ENCODE assay signal across 11 mouse cellular contexts in the genomic region with DNA sequence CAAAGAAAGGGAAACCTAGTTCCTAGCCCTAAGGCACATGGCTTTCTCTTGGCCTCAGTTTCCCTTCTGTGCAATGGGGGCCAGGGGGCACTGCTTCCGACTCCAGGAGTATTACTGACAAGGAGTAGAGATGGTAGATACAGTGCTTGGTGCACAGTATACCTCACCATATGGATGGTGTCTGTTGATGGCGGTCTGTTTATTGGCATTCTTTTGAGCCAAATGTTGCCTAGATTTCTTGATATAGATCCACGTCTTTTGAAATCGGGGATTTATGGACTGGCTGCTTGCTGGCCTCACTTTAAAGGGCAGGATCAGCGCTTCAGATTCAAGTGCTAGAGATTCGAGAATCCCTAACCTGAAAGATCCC. TPM values are rescaled to one million over a fixed set of nuclear protein-coding genes. Genes with fewer than 3 reads are reported as not detected.
DNase-seq lines count a peak whose midpoint lies in the region; ATAC-seq and TF ChIP-seq lines count a peak whose summit lies in the region.
"Had no signal": no experiment of that assay in that cellular context is flagged by ENCODE, and none has a peak within 500 bp of the region (broad histone marks: within the 10 kb centered on the region; RNA-seq: fewer than 3 reads in every experiment).

No protein-coding gene starts in this region.

- no peaks in the 10 kb centered on the region for H3K9me3 ChIP-seq in heart, postnatal 0 days (replicated peaks; ENCODE audit: control insufficient read depth, low read length)
- no peaks in the 10 kb centered on the region for H3K9me3 ChIP-seq in embryonic facial prominence, embryonic 13.5 days
- no peaks in the 10 kb centered on the region for H3K9me3 ChIP-seq in intestine, embryonic 15.5 days
- H3K9me3 ChIP-seq: G1E had no signal

- H3K4me1 ChIP-seq in heart, postnatal 0 days (ENCODE audit: control insufficient read depth, insufficient read depth), result peaks cover 68% of the 10 kb centered on the region
- H3K4me1 ChIP-seq in embryonic facial prominence, embryonic 13.5 days, result peaks cover 96% of the 10 kb centered on the region
- peaks cover 75% of the 10 kb centered on the region for H3K4me1 ChIP-seq in intestine, embryonic 15.5 days (replicated peaks)

- no peak overlapping the region for H3ac ChIP-seq in myocyte (ENCODE audit: control insufficient read depth, insufficient read length)

- H3K27ac ChIP-seq in heart, postnatal 0 days (ENCODE audit: low read depth), result peak overlapping the region; percentile 88
- H3K27ac ChIP-seq in embryonic facial prominence, embryonic 13.5 days, result peak overlapping the region; percentile 87
- H3K27ac ChIP-seq in intestine, embryonic 15.5 days, result peak overlapping the region; percentile 88

- H3K27me3 ChIP-seq in heart, postnatal 0 days (ENCODE audit: control insufficient read depth, insufficient read depth, low read length), result no peaks in the 10 kb centered on the region
- H3K27me3 ChIP-seq in embryonic facial prominence, embryonic 13.5 days, result peaks cover 14% of the 10 kb centered on the region
- peaks cover 4% of the 10 kb centered on the region for H3K27me3 ChIP-seq in intestine, embryonic 15.5 days (replicated peaks)
- no peaks in the 10 kb centered on the region for H3K27me3 ChIP-seq in myocyte (ENCODE audit: control insufficient read depth, insufficient read depth, insufficient read length)

- no peak for ATAC-seq in heart, postnatal 0 days (ENCODE audit: insufficient read depth, low read depth)
- 0 out of 2 replicates have a peak, but pooled peaks have one; percentile 2 for ATAC-seq in embryonic facial prominence, embryonic 13.5 days (ENCODE audit: insufficient number of reproducible peaks, insufficient read depth, low FRiP score, low TSS enrichment, low read depth)
- ATAC-seq in intestine, embryonic 15.5 days, result no peak
- no peak for ATAC-seq in granulocyte monocyte progenitor cell, adult 5-6 weeks (replicated peaks; ENCODE audit: poor library complexity, severe bottlenecking)
- ATAC-seq: inflammation-experienced regulatory T-cells, adult 6 months had no signal

- no peaks in the 10 kb centered on the region for H3K36me3 ChIP-seq in heart, postnatal 0 days (replicated peaks; ENCODE audit: control insufficient read depth, insufficient read depth, low read length)
- no peaks in the 10 kb centered on the region for H3K36me3 ChIP-seq in embryonic facial prominence, embryonic 13.5 days
- H3K36me3 ChIP-seq in intestine, embryonic 15.5 days, result no peaks in the 10 kb centered on the region
- H3K36me3 ChIP-seq in myocyte (ENCODE audit: control insufficient read depth, insufficient read depth), result no peaks in the 10 kb centered on the region
- H3K36me3 ChIP-seq: G1E had no signal

- no peak for TF ChIP-seq EP300 in heart, postnatal 0 days (IDR thresholded peaks at IDR 0.05; ENCODE audit: low read depth)

- intact Hi-C loops in heart, postnatal 36 days (cut with DNase I), result no loop called here

- no peak overlapping the region for H3K4me3 ChIP-seq in heart, postnatal 0 days (ENCODE audit: low read depth, low read length)
- peak overlapping the region; percentile 14; the same call in 1 of the 2 replicates for H3K4me3 ChIP-seq in embryonic facial prominence, embryonic 13.5 days
- no peak overlapping the region; the same call in 1 of the 2 replicates for H3K4me3 ChIP-seq in intestine, embryonic 15.5 days (replicated peaks)
- no peak overlapping the region for H3K4me3 ChIP-seq in myocyte

- no peak for DNase-seq in heart, postnatal 0 days (ENCODE audit: low spot score)
- DNase-seq in heart, postnatal 36 days, result no peak
- DNase-seq in thymus, postnatal 14 days, result no peak
- DNase-seq in gastrocnemius, adult 18-20 months (ENCODE audit: low spot score), result no peak

- no peak for TF ChIP-seq CTCF in heart, postnatal 0 days (IDR thresholded peaks at IDR 0.05; ENCODE audit: low read depth)

- H3K4me2 ChIP-seq in heart, postnatal 0 days (ENCODE audit: low read depth, low read length), result peak overlapping the region; percentile 47
- H3K4me2 ChIP-seq in embryonic facial prominence, embryonic 13.5 days, result peak overlapping the region; percentile 47
- peak overlapping the region; percentile 64 for H3K4me2 ChIP-seq in intestine, embryonic 15.5 days (replicated peaks)
- peak overlapping the region; percentile 48 for H3K4me2 ChIP-seq in myocyte (ENCODE audit: low read depth)

- no peaks in the 10 kb centered on the region for H3K79me2 ChIP-seq in myocyte (ENCODE audit: control insufficient read depth, insufficient read depth)

- 69% methylated on average over 6 of the region's 6 CpGs for WGBS in heart, postnatal 0 days
- 30% methylated on average over 6 of the region's 6 CpGs for WGBS in embryonic facial prominence, embryonic 13.5 days
- 48% methylated on average over 6 of the region's 6 CpGs for WGBS in intestine, embryonic 15.5 days

- TF ChIP-seq POLR2A in myocyte (IDR thresholded peaks at IDR 0.05; ENCODE audit: insufficient read length, low read depth), result no peak

- H3K9ac ChIP-seq in heart, postnatal 0 days (replicated peaks; ENCODE audit: low read depth, low read length), result no peak overlapping the region
- 0 out of 2 replicates have a peak overlapping the region, but pooled peaks have one; percentile 21 for H3K9ac ChIP-seq in embryonic facial prominence, embryonic 13.5 days
- peak overlapping the region; percentile 20; the same call in 1 of the 2 replicates for H3K9ac ChIP-seq in intestine, embryonic 15.5 days

TF ChIP-seq in myocyte, 11 proteins besides CTCF, POLR2A, EP300 and RAD21:
- TF ChIP-seq REST (IDR thresholded peaks at IDR 0.05; ENCODE audit: insufficient read depth, insufficient read length) (no peak), E2F4 (IDR thresholded peaks at IDR 0.05; ENCODE audit: insufficient read depth) (no peak), MYOG (IDR thresholded peaks at IDR 0.05; ENCODE audit: control insufficient read depth in 1 of 3, insufficient read depth in 1 of 3, insufficient read length in 2 of 3, low read depth in 2 of 3) (no peak), USF1 (IDR thresholded peaks at IDR 0.05; ENCODE audit: low read depth) (no peak), MAX (IDR thresholded peaks at IDR 0.05; ENCODE audit: low read depth) (no peak), SRF (IDR thresholded peaks at IDR 0.05; ENCODE audit: control insufficient read depth, insufficient read length, low read depth) (no peak), MYOD1 (IDR thresholded peaks at IDR 0.05; ENCODE audit: control insufficient read depth in 1 of 3, insufficient read length in 2 of 3, low read depth in 2 of 3) (no peak), TCF12 (IDR thresholded peaks at IDR 0.05; ENCODE audit: insufficient read depth, poor library complexity, severe bottlenecking) (no peak), TCF3 (IDR thresholded peaks at IDR 0.05; ENCODE audit: insufficient read length, low read depth) (no peak), POLR2AphosphoS2 (IDR thresholded peaks at IDR 0.05; ENCODE audit: insufficient read length, low read depth) (no peak), CEBPB (IDR thresholded peaks at IDR 0.05; ENCODE audit: insufficient read depth, poor library complexity, severe bottlenecking) (no peak)

RNA-seq across cellular contexts. Expression of a gene that starts 18.0 kb away (rescaled TPM):
- 4.5 and 14.7 TPM in 2 replicates for total RNA-seq in heart, postnatal 0 days (2014; rRNA removed; ENCODE audit: low replicate concordance)
- 7.1 and 8.6 TPM in 2 replicates for polyA plus RNA-seq in heart, postnatal 0 days (2015; fragmentation: Nextera tagmentation; extraction: Ambion mirVana)
- 10 to 100 TPM in 1 of 2 experiments, 1 to 10 TPM in 1; 10.0 to 11.4 TPM for total RNA-seq in heart, postnatal 36 days (2021)
- polyA plus RNA-seq in embryonic facial prominence, embryonic 13.5 days (2015; fragmentation: Nextera tagmentation; extraction: Ambion mirVana), result 17.6 and 19.8 TPM in 2 replicates
- 9.4 and 9.6 TPM in 2 replicates for polyA plus RNA-seq in intestine, embryonic 15.5 days (2015; fragmentation: Nextera tagmentation; extraction: Ambion mirVana)
- polyA plus RNA-seq in myocyte (2012; fragmentation: generic; extraction: Trizol), result 2.1 TPM
- total RNA-seq in granulocyte monocyte progenitor cell, adult 5-6 weeks (2014; fragmentation: Nextera tagmentation), result 1.5 TPM in 1 of 2 replicates, not detected in the other
- not detected in 2 replicates for total RNA-seq in granulocyte monocyte progenitor cell, adult 5-6 weeks (2017)
- total RNA-seq in gastrocnemius, adult 18-20 months (2021), result 1 to 10 TPM; 4.3 to 6.3 TPM
- total RNA-seq: G1E; neutrophil, adult 5-6 weeks had no signal
- polyA plus RNA-seq: inflammation-experienced regulatory T-cells, adult 6 months had no signal
